Mouse (Mus musculus): ENCODE data around the gene Serinc3.

- TF ChIP-seq GATA1 (IDR thresholded peaks at IDR 0.05; ENCODE audit: borderline replicate concordance, low read length) (no peak), FLI1 (IDR thresholded peaks at IDR 0.05; ENCODE audit: low read length) (no peak)
Observed at GRCm38 (mm10) chr2:163596057-163596872, 48.7 kb downstream of the Serinc3 start.

Measured in megakaryocyte, embryonic 14.5 days (primary cell).